Mouse (Mus musculus): ENCODE measurements around the gene Wdr19. TPM values are rescaled to one million over a fixed set of nuclear protein-coding genes. Genes with fewer than 3 reads are reported as not detected.

Gene Wdr19
- total and polyA plus RNA-seq, 3 experiments, result 1.2 to 1.9 (median 1.4) TPM

DNA sequence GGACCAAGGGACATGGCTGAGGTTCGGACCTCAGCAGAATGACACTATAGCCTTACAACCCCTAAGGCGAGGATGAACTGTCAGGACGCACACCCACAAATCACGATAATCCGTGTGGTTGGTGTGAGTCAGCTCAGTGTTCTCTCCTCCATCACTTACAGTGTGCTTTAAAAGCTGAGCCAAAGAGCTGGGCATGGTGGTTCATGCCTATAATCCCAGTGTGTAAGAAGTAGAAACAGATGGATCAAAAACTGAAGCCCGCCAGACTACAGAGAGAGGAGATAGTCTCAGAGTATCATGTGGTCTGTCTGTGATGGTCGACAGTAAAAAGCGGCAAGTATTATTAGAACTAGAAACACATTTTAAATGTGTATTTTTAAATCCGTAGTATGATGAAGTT is 21.0 kb upstream of the Wdr19 start:
- Histone ChIP-seq H3K36me3 (ENCODE audit: control insufficient read depth, insufficient read depth, low read length) (no peaks in the 10 kb centered on the region), H3K9ac (ENCODE audit: low read depth, low read length) (no peak overlapping the region), H3K79me2 (replicated peaks; ENCODE audit: control insufficient read depth, insufficient read depth, low read length) (no peaks in the 10 kb centered on the region), H3K27ac (no peak overlapping the region), H3K4me3 (no peak overlapping the region), H3K27me3 (ENCODE audit: control insufficient read depth, insufficient read depth, low read length) (no peaks in the 10 kb centered on the region), H3K4me1 (ENCODE audit: control insufficient read depth, insufficient read depth, low read length) (peaks cover 3% of the 10 kb centered on the region; the same call in 1 of the 2 replicates)
- no peak for DNase-seq
- WGBS, result 94% methylated on average over 9 of the region's 9 CpGs
- intact Hi-C loops (cut with DNase I), result no loop called here
- TF ChIP-seq EP300 (IDR thresholded peaks at IDR 0.05; ENCODE audit: insufficient read depth, low read depth, low read length), result no peak
- TF ChIP-seq POLR2A (IDR thresholded peaks at IDR 0.05; ENCODE audit: insufficient read depth, low read depth, low read length), result no peak
- no peak for TF ChIP-seq CTCF (IDR thresholded peaks at IDR 0.05)

GRCm38 (mm10) chr5:65181160-65181793 is 18.2 kb upstream of the Wdr19 start:
- no peaks in the 10 kb centered on the region for H3K79me2 ChIP-seq (replicated peaks; ENCODE audit: control insufficient read depth, insufficient read depth, low read length)
- H3K27me3 ChIP-seq (ENCODE audit: control insufficient read depth, insufficient read depth, low read length), result no peaks in the 10 kb centered on the region
- WGBS, result 61% methylated on average over 21 of the region's 21 CpGs
- peaks cover 3% of the 10 kb centered on the region; the same call in 1 of the 2 replicates for H3K4me1 ChIP-seq (ENCODE audit: control insufficient read depth, insufficient read depth, low read length)
- DNase-seq, result peak in 1 of 2 experiments; percentile 21
- no peak overlapping the region for H3K27ac ChIP-seq
- H3K9ac ChIP-seq (ENCODE audit: low read depth, low read length), result no peak overlapping the region
- no peak overlapping the region for H3K4me3 ChIP-seq
- intact Hi-C loops (cut with DNase I), result no loop called here
- H3K36me3 ChIP-seq (ENCODE audit: control insufficient read depth, insufficient read depth, low read length), result no peaks in the 10 kb centered on the region
- TF ChIP-seq CTCF (IDR thresholded peaks at IDR 0.05), result no peak
- no peak for TF ChIP-seq POLR2A (IDR thresholded peaks at IDR 0.05; ENCODE audit: insufficient read depth, low read depth, low read length)
- TF ChIP-seq EP300 (IDR thresholded peaks at IDR 0.05; ENCODE audit: insufficient read depth, low read depth, low read length), result no peak

DNA sequence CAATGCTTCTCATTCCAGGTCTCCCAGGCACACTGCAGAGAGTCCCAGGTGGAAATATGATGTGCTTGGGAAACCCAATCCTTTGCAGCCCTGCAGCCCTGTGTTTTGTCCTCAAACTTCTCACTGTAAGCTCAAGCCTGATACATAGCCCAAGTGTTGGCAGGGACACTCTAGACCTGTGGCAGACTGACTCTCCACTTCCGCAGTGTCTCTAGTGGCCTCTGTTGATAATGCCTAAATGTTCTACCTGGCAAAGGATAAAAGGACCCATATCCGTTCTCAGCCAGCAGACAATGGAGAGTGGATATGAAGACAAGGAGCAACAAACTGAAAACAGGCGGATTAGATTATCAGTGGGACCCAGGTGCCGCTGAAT is 17.7 kb upstream of the Wdr19 start:
- Histone ChIP-seq H3K4me3 (no peak overlapping the region), H3K36me3 (ENCODE audit: control insufficient read depth, insufficient read depth, low read length) (no peaks in the 10 kb centered on the region), H3K27ac (no peak overlapping the region), H3K9ac (ENCODE audit: low read depth, low read length) (no peak overlapping the region), H3K27me3 (ENCODE audit: control insufficient read depth, insufficient read depth, low read length) (no peaks in the 10 kb centered on the region), H3K4me1 (ENCODE audit: control insufficient read depth, insufficient read depth, low read length) (peaks cover 3% of the 10 kb centered on the region; the same call in 1 of the 2 replicates), H3K79me2 (replicated peaks; ENCODE audit: control insufficient read depth, insufficient read depth, low read length) (no peaks in the 10 kb centered on the region)
- intact Hi-C loops (cut with DNase I), result no loop called here
- no peak for DNase-seq
- no peak for TF ChIP-seq POLR2A (IDR thresholded peaks at IDR 0.05; ENCODE audit: insufficient read depth, low read depth, low read length)
- 0 out of 2 replicates have a peak, but pooled peaks have one; percentile 9 for TF ChIP-seq CTCF (IDR thresholded peaks at IDR 0.05)
- 25% methylated on average over 4 of the region's 4 CpGs for WGBS

- H3K27ac ChIP-seq, result no peak overlapping the region
- no peak overlapping the region for H3K9ac ChIP-seq (ENCODE audit: low read depth, low read length)
- H3K36me3 ChIP-seq (ENCODE audit: control insufficient read depth, insufficient read depth, low read length), result no peaks in the 10 kb centered on the region
- no peak overlapping the region for H3K4me3 ChIP-seq
- DNase-seq, result no peak
- intact Hi-C loops (cut with DNase I), result no loop called here
- no peak for TF ChIP-seq EP300 (IDR thresholded peaks at IDR 0.05; ENCODE audit: insufficient read depth, low read depth, low read length)
- TF ChIP-seq POLR2A (IDR thresholded peaks at IDR 0.05; ENCODE audit: insufficient read depth, low read depth, low read length), result no peak
- TF ChIP-seq CTCF (IDR thresholded peaks at IDR 0.05), result no peak
- WGBS, result 80% methylated on average over 1 of the region's 1 CpGs
- H3K4me1 ChIP-seq (ENCODE audit: control insufficient read depth, insufficient read depth, low read length), result peaks cover under 1% of the 10 kb centered on the region; the same call in 1 of the 2 replicates
- no peaks in the 10 kb centered on the region for H3K79me2 ChIP-seq (replicated peaks; ENCODE audit: control insufficient read depth, insufficient read depth, low read length)
- no peaks in the 10 kb centered on the region for H3K27me3 ChIP-seq (ENCODE audit: control insufficient read depth, insufficient read depth, low read length)
Observed at GRCm38 (mm10) chr5:65182268-65182667, 17.2 kb upstream of the Wdr19 start.

- Histone ChIP-seq H3K4me3 (no peak overlapping the region), H3K9ac (ENCODE audit: low read depth, low read length) (no peak overlapping the region), H3K27ac (no peak overlapping the region), H3K79me2 (replicated peaks; ENCODE audit: control insufficient read depth, insufficient read depth, low read length) (no peaks in the 10 kb centered on the region), H3K4me1 (ENCODE audit: control insufficient read depth, insufficient read depth, low read length) (no peaks in the 10 kb centered on the region), H3K36me3 (ENCODE audit: control insufficient read depth, insufficient read depth, low read length) (no peaks in the 10 kb centered on the region), H3K27me3 (ENCODE audit: control insufficient read depth, insufficient read depth, low read length) (no peaks in the 10 kb centered on the region)
- WGBS, result 96% methylated on average over 5 of the region's 5 CpGs
- intact Hi-C loops (cut with DNase I), result no loop called here
- DNase-seq, result no peak
- TF ChIP-seq CTCF (IDR thresholded peaks at IDR 0.05) (no peak), EP300 (IDR thresholded peaks at IDR 0.05; ENCODE audit: insufficient read depth, low read depth, low read length) (no peak), POLR2A (IDR thresholded peaks at IDR 0.05; ENCODE audit: insufficient read depth, low read depth, low read length) (no peak)
Observed at GRCm38 (mm10) chr5:65191601-65192000, 7.9 kb upstream of the Wdr19 start.

GRCm38 (mm10) chr5:65194441-65194840 is 5.1 kb upstream of the Wdr19 start:
- no peaks in the 10 kb centered on the region for H3K27me3 ChIP-seq (ENCODE audit: control insufficient read depth, insufficient read depth, low read length)
- H3K79me2 ChIP-seq (replicated peaks; ENCODE audit: control insufficient read depth, insufficient read depth, low read length), result no peaks in the 10 kb centered on the region
- DNase-seq, result no peak
- H3K36me3 ChIP-seq (ENCODE audit: control insufficient read depth, insufficient read depth, low read length), result no peaks in the 10 kb centered on the region
- H3K4me3 ChIP-seq, result no peak overlapping the region
- no peak for TF ChIP-seq EP300 (IDR thresholded peaks at IDR 0.05; ENCODE audit: insufficient read depth, low read depth, low read length)
- no peak for TF ChIP-seq CTCF (IDR thresholded peaks at IDR 0.05)
- TF ChIP-seq POLR2A (IDR thresholded peaks at IDR 0.05; ENCODE audit: insufficient read depth, low read depth, low read length), result no peak
- 75% methylated on average over 9 of the region's 9 CpGs for WGBS
- no peaks in the 10 kb centered on the region for H3K4me1 ChIP-seq (ENCODE audit: control insufficient read depth, insufficient read depth, low read length)
- no peak overlapping the region for H3K27ac ChIP-seq
- no peak overlapping the region for H3K9ac ChIP-seq (ENCODE audit: low read depth, low read length)
- intact Hi-C loops (cut with DNase I), result no loop called here

Data from heart, adult 2 months (tissue).